In genomic region chr5:52821691-52822090, GRCm38 (mm10) we compare ENCODE assay signal across 8 mouse cellular contexts. TPM values are rescaled to one million over a fixed set of nuclear protein-coding genes. Genes with fewer than 3 reads are reported as not detected.
DNase-seq lines count a peak whose midpoint lies in the region; ATAC-seq lines count a peak whose summit lies in the region.

No protein-coding gene starts in this region.

- intact Hi-C loops in gastrocnemius, postnatal 14 days (cut with DNase I; ENCODE audit: low total_unique reads), result loop anchor here (10.0 kb wide), 1 partner anchor 147 kb away; no protein-coding TSS in a partner anchor
- intact Hi-C loops in left cerebral cortex, postnatal 25 days (cut with DNase I), result loop anchor here (5.0 to 10.0 kb wide), 2 partner anchors 304 to 707 kb away; no protein-coding TSS in a partner anchor

- H3K27me3 ChIP-seq in neural tube, embryonic 15.5 days (replicated peaks), result no peaks in the 10 kb centered on the region
- no peaks in the 10 kb centered on the region for H3K27me3 ChIP-seq in splenic B cell, adult 2 months (ENCODE audit: control insufficient read depth, insufficient read depth, low read length, poor library complexity, severe bottlenecking)

- WGBS in neural tube, embryonic 15.5 days, result 18% methylated on average over 3 of the region's 3 CpGs

- no peak overlapping the region for H3K9ac ChIP-seq in neural tube, embryonic 15.5 days (replicated peaks)

- H3K4me1 ChIP-seq in neural tube, embryonic 15.5 days, result no peaks in the 10 kb centered on the region

- no peak overlapping the region for H3K27ac ChIP-seq in neural tube, embryonic 15.5 days (replicated peaks)

- H3K4me3 ChIP-seq in neural tube, embryonic 15.5 days (replicated peaks), result no peak overlapping the region

- DNase-seq in adrenal gland, adult 18-20 months (ENCODE audit: low spot score in 2 of 2), result peak; percentile 34 to 45
- no peak for DNase-seq in adrenal gland, postnatal 4 days (ENCODE audit: low spot score in 2 of 2)
- peak; percentile 27 for DNase-seq in neural tube, embryonic 10.5 days (ENCODE audit: extremely low spot score, low spot score)
- peak; percentile 21 for DNase-seq in cerebellum, adult 11 months
- peak; percentile 17 for DNase-seq in gastrocnemius, postnatal 14 days
- peak; percentile 73 to 79 for DNase-seq in left cerebral cortex, postnatal 25 days (ENCODE audit: low spot score in 2 of 2)
- peak; percentile 23 for DNase-seq in splenic B cell, adult 2 months (ENCODE audit: low read depth, low spot score)

- ATAC-seq in neural tube, embryonic 15.5 days (ENCODE audit: low FRiP score), result no peak

- H3K9me3 ChIP-seq in neural tube, embryonic 15.5 days (replicated peaks), result no peaks in the 10 kb centered on the region

- 0 out of 2 replicates have a peak, but pooled peaks cover 20% of the 10 kb centered on the region for H3K36me3 ChIP-seq in neural tube, embryonic 15.5 days
- peaks cover 4% of the 10 kb centered on the region for H3K36me3 ChIP-seq in splenic B cell, adult 2 months (ENCODE audit: control insufficient read depth, insufficient read depth, low read length, poor library complexity, severe bottlenecking)

- no peak overlapping the region for H3K4me2 ChIP-seq in neural tube, embryonic 15.5 days

RNA-seq across cellular contexts. Expression of gene Anapc4, which starts 12.1 kb away (rescaled TPM):
- total RNA-seq in adrenal gland, adult 18-20 months (2021), result 10 to 100 TPM; 43.7 to 50.2 TPM
- total RNA-seq in adrenal gland, postnatal 4 days (2021), result 10 to 100 TPM; 92.2 to 97.5 TPM
- polyA plus RNA-seq in neural tube, embryonic 15.5 days (2015; fragmentation: Nextera tagmentation; extraction: Ambion mirVana), result 99.4 and 103 TPM in 2 replicates
- total RNA-seq in gastrocnemius, postnatal 14 days (2021), result 10 to 100 TPM; 35.2 to 37.7 TPM
- 10 to 100 TPM; 64.9 to 65.5 TPM for total RNA-seq in left cerebral cortex, postnatal 25 days (2021)

RNA-seq across cellular contexts. Expression of gene Zcchc4, which starts 46.5 kb away (rescaled TPM):
- 1 to 10 TPM; 7.6 to 9.4 TPM for total RNA-seq in adrenal gland, adult 18-20 months (2021)
- total RNA-seq in adrenal gland, postnatal 4 days (2021), result 10 to 100 TPM; 16.3 to 16.5 TPM
- polyA plus RNA-seq in neural tube, embryonic 15.5 days (2015; fragmentation: Nextera tagmentation; extraction: Ambion mirVana), result 8.6 and 11.1 TPM in 2 replicates
- 1 to 10 TPM; 4.6 to 7.2 TPM for total RNA-seq in gastrocnemius, postnatal 14 days (2021)
- 1 to 10 TPM; 8.2 to 8.8 TPM for total RNA-seq in left cerebral cortex, postnatal 25 days (2021)

Comparison
In these comparisons a context has a peak if more than half of its experiments do, and no peak if none do; other contexts are left out.
1. DNase-seq: peak in adrenal gland, adult 18-20 months (2 of 2), neural tube, embryonic 10.5 days (single experiment), cerebellum, adult 11 months (single experiment), gastrocnemius, postnatal 14 days (single experiment), left cerebral cortex, postnatal 25 days (2 of 2) and splenic B cell, adult 2 months (single experiment); none in adrenal gland, postnatal 4 days (0 of 2).